Mouse (Mus musculus) limb, embryonic 12.5 days (tissue): ENCODE data around the gene Dazl. TPM values are rescaled to one million over a fixed set of nuclear protein-coding genes. Genes with fewer than 3 reads are reported as not detected.

Source experiments
- ATAC-seq: fragments of 200-750 bp; cut with Nextera tagmentation; 2 replicates; pipeline ENCODE4 v1.8.0; 2017; ENCODE audit warnings: low read depth, moderate TSS enrichment; ENCODE audit not compliant: insufficient number of reproducible peaks, insufficient read depth, low FRiP score, low TSS enrichment
- H3K27ac ChIP-seq: fragments of 300-500 bp; sonication (generic); 2 replicates; pipeline ENCODE4 v1.5.1; 2016; ENCODE audit warnings: mild to moderate bottlenecking, moderate library complexity
- H3K27me3 ChIP-seq: fragments of 300-500 bp; sonication (generic); 2 replicates; pipeline ENCODE4 v1.6.1; 2016; ENCODE audit warnings: mild to moderate bottlenecking, moderate library complexity
- H3K36me3 ChIP-seq: fragments of 300-500 bp; sonication (generic); 2 replicates; pipeline ENCODE4 v1.6.1; 2016; ENCODE audit warnings: mild to moderate bottlenecking, moderate library complexity
- H3K4me1 ChIP-seq: fragments of 300-500 bp; sonication (generic); replicated peaks from 2 replicates; pipeline ENCODE4 v1.6.1; 2016
- H3K4me2 ChIP-seq: fragments of 300-500 bp; sonication (generic); 2 replicates; pipeline ENCODE4 v1.6.1; 2016; ENCODE audit warnings: mild to moderate bottlenecking, moderate library complexity
- H3K4me3 ChIP-seq: fragments of 300-500 bp; sonication (generic); replicated peaks from 2 replicates; pipeline ENCODE4 v1.5.1; 2016; ENCODE audit warnings: mild to moderate bottlenecking
- H3K9ac ChIP-seq: fragments of 300-500 bp; sonication (generic); replicated peaks from 2 replicates; pipeline ENCODE4 v1.6.1; 2016; ENCODE audit warnings: mild to moderate bottlenecking, moderate library complexity
- H3K9me3 ChIP-seq: fragments of 300-500 bp; sonication (generic); 2 replicates; pipeline ENCODE4 v1.6.1; 2016; ENCODE audit warnings: mild to moderate bottlenecking, moderate library complexity
- WGBS: fragments of 180-500 bp; shearing (Covaris S2); methylation state at CpG from one replicate; pipeline ENCODE4 v1.1.7; 2016; 5-methylcytosine and 5-hydroxymethylcytosine counted together
- polyA plus RNA-seq: library from polyadenylated mRNA; unstranded; fragments of >200 nt; fragmentation: Nextera tagmentation; extraction: Ambion mirVana; gene quantifications from 2 replicates; pipeline ENCODE4 v1.2.1, GENCODE M21; 2016

Gene Dazl
- polyA plus RNA-seq, 1 experiment from 2014 or later: not detected

DNA sequence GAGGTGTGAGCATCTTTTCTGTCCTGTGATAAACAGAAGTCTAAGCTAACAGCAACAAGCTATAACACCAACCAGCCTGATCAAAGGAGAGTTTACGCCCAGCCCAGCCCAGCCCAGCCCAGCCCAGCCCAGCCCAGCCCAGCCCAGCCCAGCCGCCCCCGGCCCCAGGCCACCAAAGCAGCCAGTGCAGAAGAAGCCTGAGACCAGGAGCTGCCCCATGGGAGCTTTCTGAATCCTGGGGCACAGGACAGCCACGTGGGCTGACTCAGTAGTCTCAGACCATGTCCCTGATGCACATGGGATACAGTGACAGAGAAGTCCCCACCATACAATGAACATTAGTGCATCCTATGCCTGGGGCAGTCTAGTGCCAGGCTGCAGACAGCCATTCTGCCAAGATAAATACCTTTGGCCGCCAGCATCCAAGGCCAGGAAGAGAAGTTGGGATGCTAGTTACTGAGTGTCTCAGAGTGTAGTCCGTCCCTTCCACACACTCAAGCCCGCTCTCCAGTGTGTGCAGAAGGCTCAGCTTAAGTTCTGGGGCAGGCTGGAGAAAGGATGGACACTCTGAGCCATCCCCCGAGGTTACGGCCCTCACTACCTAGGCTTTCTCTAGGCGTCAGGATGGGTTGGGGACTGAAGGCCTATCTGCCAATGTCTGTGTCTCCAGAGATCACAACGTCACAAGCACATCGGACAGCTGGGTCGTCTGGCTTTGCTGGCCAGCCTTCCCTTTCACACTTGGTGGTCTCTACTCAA, 57.3 kb downstream of the Dazl start:
- no peak for ATAC-seq
- H3K36me3 ChIP-seq: no peaks in the 10 kb centered on the region
- no peaks in the 10 kb centered on the region for H3K9me3 ChIP-seq
- no peak overlapping the region for H3K4me3 ChIP-seq
- no peaks in the 10 kb centered on the region; the same call in 1 of the 2 replicates for H3K4me1 ChIP-seq
- no peak overlapping the region for H3K27ac ChIP-seq
- H3K9ac ChIP-seq: no peak overlapping the region
- peaks cover 9% of the 10 kb centered on the region for H3K27me3 ChIP-seq
- H3K4me2 ChIP-seq: no peak overlapping the region
- WGBS: 56% methylated on average over 12 of the region's 13 CpGs

- Histone ChIP-seq H3K4me2 (no peak overlapping the region), H3K36me3 (no peaks in the 10 kb centered on the region), H3K27me3 (peaks cover 9% of the 10 kb centered on the region), H3K27ac (no peak overlapping the region), H3K4me3 (no peak overlapping the region), H3K9me3 (no peaks in the 10 kb centered on the region), H3K9ac (no peak overlapping the region), H3K4me1 (no peaks in the 10 kb centered on the region; the same call in 1 of the 2 replicates)
- ATAC-seq: no peak
- 90% methylated on average over 5 of the region's 5 CpGs for WGBS
Observed at GRCm38 (mm10) chr17:50233956-50234355, 59.5 kb downstream of the Dazl start.

DNA sequence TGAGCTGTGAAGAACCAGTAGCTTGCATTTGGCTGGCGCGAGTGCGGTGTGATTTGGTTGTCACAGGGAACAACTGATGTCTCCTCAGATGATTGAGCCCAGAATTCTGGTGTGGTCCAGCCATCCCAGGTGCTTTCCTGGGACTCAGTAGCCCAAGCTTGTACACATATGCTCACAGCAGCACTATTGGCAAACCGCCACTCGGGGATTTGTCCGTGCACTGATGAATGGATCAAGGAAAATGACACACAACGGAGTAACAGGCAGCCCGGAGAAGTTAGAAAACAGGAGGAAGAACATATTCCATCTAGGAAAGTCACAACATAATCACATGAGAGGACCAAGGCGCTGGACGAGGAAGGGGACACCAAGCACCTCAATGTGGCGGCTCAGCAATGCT, 60.6 kb downstream of the Dazl start:
- H3K4me1 ChIP-seq: no peaks in the 10 kb centered on the region; the same call in 1 of the 2 replicates
- ATAC-seq: no peak
- H3K4me3 ChIP-seq: no peak overlapping the region
- H3K27ac ChIP-seq: no peak overlapping the region
- H3K9me3 ChIP-seq: no peaks in the 10 kb centered on the region
- no peak overlapping the region for H3K9ac ChIP-seq
- WGBS: 90% methylated on average over 11 of the region's 11 CpGs
- peaks cover 1% of the 10 kb centered on the region; the same call in 1 of the 2 replicates for H3K27me3 ChIP-seq
- no peaks in the 10 kb centered on the region for H3K36me3 ChIP-seq
- no peak overlapping the region for H3K4me2 ChIP-seq

DNA sequence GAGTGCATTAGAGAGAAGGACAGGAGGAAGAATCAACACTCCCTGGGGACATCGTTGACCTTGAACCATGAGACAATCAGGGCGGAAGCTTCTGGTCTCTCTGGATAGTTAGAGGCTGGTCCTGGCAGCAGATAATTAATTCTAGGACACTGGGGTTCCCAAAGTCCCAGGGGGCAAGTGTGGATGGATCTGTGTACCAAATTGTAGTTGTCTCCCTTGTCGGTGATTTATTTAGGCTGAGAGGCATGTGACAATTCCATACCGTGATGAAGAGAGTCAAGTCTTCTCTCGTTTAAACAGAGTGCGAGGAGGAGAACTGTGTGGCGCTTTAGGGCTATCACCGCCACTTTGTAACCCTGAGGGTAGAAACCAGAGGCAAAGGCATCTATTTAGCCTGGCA, 62.2 kb downstream of the Dazl start:
- Histone ChIP-seq H3K4me3 (no peak overlapping the region), H3K27me3 (no peaks in the 10 kb centered on the region), H3K36me3 (no peaks in the 10 kb centered on the region), H3K9ac (no peak overlapping the region), H3K27ac (no peak overlapping the region), H3K9me3 (no peaks in the 10 kb centered on the region), H3K4me2 (no peak overlapping the region), H3K4me1 (no peaks in the 10 kb centered on the region; the same call in 1 of the 2 replicates)
- no peak for ATAC-seq
- 89% methylated on average over 8 of the region's 8 CpGs for WGBS

DNA sequence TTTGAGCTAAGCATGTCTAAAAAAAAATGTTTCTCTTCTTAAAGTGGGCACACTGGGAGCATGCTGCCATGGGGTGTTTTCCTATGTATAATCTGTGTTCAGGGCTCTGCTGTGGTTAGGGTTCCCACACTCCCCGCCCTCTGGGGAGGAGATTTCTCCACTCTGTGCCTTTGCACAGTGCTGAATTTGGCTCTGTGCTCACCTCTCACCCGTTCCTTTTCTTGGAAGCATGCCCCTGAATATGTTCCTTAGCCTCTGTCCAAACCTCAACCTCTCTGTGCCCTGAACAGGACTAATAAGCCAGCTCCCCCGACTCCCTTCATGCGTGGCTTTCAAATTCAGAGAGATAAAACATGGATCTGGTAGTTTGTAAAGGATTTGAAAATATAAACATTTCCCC, 63.9 kb downstream of the Dazl start:
- H3K9ac ChIP-seq: no peak overlapping the region
- ATAC-seq: no peak
- no peaks in the 10 kb centered on the region for H3K4me1 ChIP-seq
- H3K4me3 ChIP-seq: no peak overlapping the region
- no peaks in the 10 kb centered on the region for H3K36me3 ChIP-seq
- 79% methylated on average over 4 of the region's 4 CpGs for WGBS
- no peaks in the 10 kb centered on the region for H3K27me3 ChIP-seq
- H3K27ac ChIP-seq: no peak overlapping the region
- H3K4me2 ChIP-seq: no peak overlapping the region
- no peaks in the 10 kb centered on the region for H3K9me3 ChIP-seq

Other genes starting within 250 kb of the Dazl start
- 9.4 and 12.3 TPM in 2 replicates for gene Rftn1, start 103.0 kb downstream of the Dazl start, polyA plus RNA-seq
- gene Plcl2, start 215.8 kb upstream of the Dazl start, polyA plus RNA-seq: 4.9 and 5.2 TPM in 2 replicates